Mouse (Mus musculus) brain, adult 10 weeks (tissue): ENCODE data around the gene Dars. TPM values are rescaled to one million over a fixed set of nuclear protein-coding genes. Genes with fewer than 3 reads are reported as not detected.

Experiments used
- polyA plus RNA-seq: library from polyadenylated mRNA; stranded (reverse); fragments of 350-450 nt; fragmentation: Illumina TruSeq; extraction: RNeasy Lipid Tissue Mini Kit (QIAGEN cat#74804); gene quantifications from one replicate; pipeline ENCODE4 v1.2.3, GENCODE M21; 2015; ENCODE audit warnings: low read depth, low replicate concordance

Gene Dars
- 72.2 TPM for polyA plus RNA-seq

DNA sequence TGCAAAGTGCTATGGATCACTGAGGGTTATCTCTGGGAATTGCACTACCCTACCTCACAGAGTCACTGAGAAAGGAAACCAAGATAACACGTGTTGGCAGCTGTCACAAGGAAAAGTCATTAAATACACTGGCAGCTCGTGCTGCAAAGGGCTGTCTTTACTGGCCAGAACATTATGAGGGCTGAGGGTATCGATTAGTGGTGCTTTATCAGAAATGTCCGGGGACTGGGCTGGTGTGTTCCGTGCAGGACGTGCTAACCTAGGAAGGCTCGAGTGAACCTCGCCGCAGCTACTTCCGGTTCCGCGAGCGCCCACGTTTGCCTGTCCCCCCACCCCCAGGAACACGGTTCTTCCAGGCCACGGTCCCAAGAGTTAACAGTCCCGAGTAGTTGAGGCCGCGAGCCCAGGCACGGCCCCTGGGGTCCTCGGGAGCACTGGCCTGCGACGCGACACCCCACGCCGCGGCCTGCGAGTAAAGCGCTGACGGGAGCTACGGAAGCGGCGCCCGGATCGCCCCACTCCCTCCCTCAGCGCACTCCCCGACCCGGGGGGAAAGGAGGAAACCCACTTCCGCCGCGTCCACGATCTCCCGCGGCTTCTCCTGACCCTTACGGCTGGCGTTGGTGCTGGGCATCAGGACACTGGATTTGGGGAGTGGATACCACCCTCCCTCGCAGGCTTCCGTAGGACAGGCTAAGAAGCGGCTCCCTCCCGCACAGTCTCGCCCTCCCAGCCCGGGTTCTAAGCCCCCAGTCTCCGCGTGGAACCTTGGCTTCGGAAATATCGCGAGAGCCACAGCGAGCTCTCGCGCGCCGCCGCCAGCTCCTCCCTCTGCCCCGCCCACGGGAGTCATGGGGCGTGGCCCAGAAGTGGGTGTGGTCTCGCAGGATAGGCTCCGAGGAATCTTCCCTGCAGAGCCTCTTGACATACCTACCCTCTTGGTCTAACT lies at the start of gene Dars:
Gene Dars (minus strand): TSS at position 785 of the 949 bp plus-strand sequence.

DNA sequence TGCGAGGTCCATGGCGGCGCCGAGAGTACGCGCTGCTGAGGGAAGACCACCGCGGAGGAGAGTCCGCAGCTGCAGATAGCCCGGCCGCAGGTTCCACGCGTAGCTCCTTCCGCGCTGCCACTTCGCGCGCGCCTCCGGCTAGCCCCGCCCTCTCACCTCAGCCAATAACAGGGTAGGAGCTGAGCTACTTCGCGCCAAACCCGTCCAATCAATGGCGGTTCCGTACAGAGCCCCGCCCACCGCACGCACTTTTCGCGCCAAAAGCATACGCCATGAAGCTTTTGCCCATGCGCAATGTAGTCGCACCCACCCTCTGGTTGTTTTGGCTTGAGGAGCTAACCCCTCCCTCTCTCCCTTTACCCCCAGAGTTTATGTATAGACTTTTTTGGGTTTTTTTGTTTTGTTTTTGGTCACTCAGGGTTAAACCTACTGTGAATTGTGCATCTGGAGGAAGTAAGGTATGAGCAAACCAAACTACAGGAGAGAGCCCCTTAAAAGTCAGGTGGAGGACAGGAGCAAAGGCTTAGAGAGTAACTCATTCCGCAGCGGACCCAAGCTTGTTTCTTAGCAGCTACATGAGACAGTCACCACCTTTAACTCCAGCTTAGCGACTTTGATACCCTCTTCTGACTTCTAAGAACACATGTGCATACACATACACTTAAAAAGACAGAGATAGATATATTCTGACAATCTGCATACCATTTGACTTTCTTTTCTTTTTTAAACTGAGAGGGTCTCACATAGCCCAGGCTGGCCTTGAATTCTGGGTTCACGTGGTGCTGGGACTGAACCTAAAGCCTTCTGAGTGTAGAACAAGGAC lies 57.4 kb downstream of the Dars start, which contains the start of gene Mcm6:
Gene Mcm6 (minus strand): TSS at position 111 of the 823 bp plus-strand sequence.

DNA sequence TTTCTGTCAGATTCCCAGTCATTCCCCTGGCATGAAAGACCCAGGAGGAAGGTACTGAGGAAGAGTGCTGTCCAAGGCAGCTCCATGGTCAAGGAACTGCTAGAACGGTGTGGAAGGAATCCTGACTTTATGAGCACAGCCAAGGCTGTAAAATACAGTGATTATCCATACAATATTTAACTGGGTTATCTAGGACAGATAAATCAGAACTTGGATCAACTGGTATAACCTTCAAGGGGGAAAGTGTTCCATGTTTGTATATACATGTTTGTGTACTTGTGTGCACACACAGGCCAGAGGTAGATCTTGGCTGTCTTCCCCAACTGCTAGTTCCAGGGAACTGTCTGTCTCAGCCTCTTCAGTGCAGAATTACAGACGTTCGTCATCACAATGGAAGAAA lies 89.0 kb downstream of the Dars start, which contains the start of gene Lct:
Gene Lct (minus strand): TSS at position 101 of the 400 bp plus-strand sequence.

Other genes starting within 250 kb of the Dars start
- gene Ubxn4, start 173.4 kb downstream of the Dars start, polyA plus RNA-seq, result 43.7 TPM
- gene Lct, start 89.0 kb downstream of the Dars start, polyA plus RNA-seq, result 1.9 TPM
- gene Mcm6, start 57.7 kb downstream of the Dars start, polyA plus RNA-seq, result 5.4 TPM
- 4.2 TPM for gene Cxcr4, start 174.9 kb upstream of the Dars start, polyA plus RNA-seq